Mouse (Mus musculus): ENCODE data around the gene Slc29a2. TPM values are rescaled to one million over a fixed set of nuclear protein-coding genes. Genes with fewer than 3 reads are reported as not detected.
A peak's percentile ranks its signal among the peaks of the same experiment; 100 is the strongest.

The Slc29a2 gene
- polyA plus RNA-seq, 1 experiment from 2014 or later = 8.6 TPM

- Histone ChIP-seq H3K4me3 (no peak overlapping the region), H3K9me3 (replicated peaks) (no peaks in the 10 kb centered on the region), H3K4me1 (peaks cover 57% of the 10 kb centered on the region), H3K27ac (replicated peaks) (no peak overlapping the region), H3K27me3 (ENCODE audit: low read depth, poor library complexity, severe bottlenecking) (peaks cover 77% of the 10 kb centered on the region), H3K36me3 (peaks cover 8% of the 10 kb centered on the region)
- 17% methylated on average over 9 of the region's 9 CpGs for WGBS
- DNase-seq (ENCODE audit: low spot score) = peak; percentile 78
Observed at GRCm38 (mm10) chr19:5053909-5054308, 30.2 kb downstream of the Slc29a2 start.

- Histone ChIP-seq H3K4me1 (peaks cover 57% of the 10 kb centered on the region), H3K9me3 (replicated peaks) (no peaks in the 10 kb centered on the region), H3K4me3 (0 out of 2 replicates have a peak overlapping the region, but pooled peaks have one; percentile 14), H3K27ac (replicated peaks) (no peak overlapping the region; the same call in 1 of the 2 replicates), H3K27me3 (ENCODE audit: low read depth, poor library complexity, severe bottlenecking) (peaks cover 64% of the 10 kb centered on the region), H3K36me3 (no peaks in the 10 kb centered on the region)
- DNase-seq (ENCODE audit: low spot score) = peak; percentile 67
- WGBS = 13% methylated on average over 6 of the region's 6 CpGs
Observed at GRCm38 (mm10) chr19:5056251-5056650, 32.6 kb downstream of the Slc29a2 start.

- Histone ChIP-seq H3K27me3 (ENCODE audit: low read depth, poor library complexity, severe bottlenecking) (peaks cover 45% of the 10 kb centered on the region), H3K4me3 (no peak overlapping the region), H3K4me1 (peaks cover 42% of the 10 kb centered on the region), H3K27ac (replicated peaks) (peak overlapping the region; percentile 46), H3K36me3 (no peaks in the 10 kb centered on the region), H3K9me3 (replicated peaks) (no peaks in the 10 kb centered on the region)
- WGBS = 32% methylated on average over 16 of the region's 16 CpGs
- DNase-seq (ENCODE audit: low spot score) = no peak
Observed at GRCm38 (mm10) chr19:5057876-5058775, 34.5 kb downstream of the Slc29a2 start.

GRCm38 (mm10) chr19:5058801-5059771 lies 35.4 kb downstream of the Slc29a2 start:
- Histone ChIP-seq H3K27ac (replicated peaks) (peak overlapping the region; percentile 46), H3K9me3 (replicated peaks) (no peaks in the 10 kb centered on the region), H3K4me1 (peaks cover 42% of the 10 kb centered on the region), H3K27me3 (ENCODE audit: low read depth, poor library complexity, severe bottlenecking) (peaks cover 36% of the 10 kb centered on the region), H3K4me3 (peak overlapping the region; percentile 15; the same call in 1 of the 2 replicates), H3K36me3 (no peaks in the 10 kb centered on the region)
- no peak for DNase-seq (ENCODE audit: low spot score)
- 12% methylated on average over 10 of the region's 10 CpGs for WGBS

GRCm38 (mm10) chr19:5060365-5061330 lies 37.0 kb downstream of the Slc29a2 start:
- Histone ChIP-seq H3K36me3 (no peaks in the 10 kb centered on the region), H3K4me3 (no peak overlapping the region), H3K27ac (replicated peaks) (peak overlapping the region; percentile 56), H3K4me1 (peaks cover 42% of the 10 kb centered on the region), H3K9me3 (replicated peaks) (no peaks in the 10 kb centered on the region), H3K27me3 (ENCODE audit: low read depth, poor library complexity, severe bottlenecking) (peaks cover 29% of the 10 kb centered on the region)
- DNase-seq (ENCODE audit: low spot score) = no peak
- WGBS = 36% methylated on average over 5 of the region's 5 CpGs

GRCm38 (mm10) chr19:5062041-5062440 lies 38.4 kb downstream of the Slc29a2 start:
- no peaks in the 10 kb centered on the region for H3K36me3 ChIP-seq
- peaks cover 36% of the 10 kb centered on the region for H3K27me3 ChIP-seq (ENCODE audit: low read depth, poor library complexity, severe bottlenecking)
- H3K4me3 ChIP-seq = no peak overlapping the region
- H3K9me3 ChIP-seq (replicated peaks) = no peaks in the 10 kb centered on the region
- H3K27ac ChIP-seq (replicated peaks) = no peak overlapping the region
- no peak for DNase-seq (ENCODE audit: low spot score)
- 87% methylated on average over 5 of the region's 5 CpGs for WGBS
- H3K4me1 ChIP-seq = peaks cover 40% of the 10 kb centered on the region

- H3K4me1 ChIP-seq = peaks cover 44% of the 10 kb centered on the region
- 71% methylated on average over 6 of the region's 6 CpGs for WGBS
- no peak overlapping the region for H3K4me3 ChIP-seq
- H3K36me3 ChIP-seq = no peaks in the 10 kb centered on the region
- no peak overlapping the region for H3K27ac ChIP-seq (replicated peaks)
- no peaks in the 10 kb centered on the region for H3K9me3 ChIP-seq (replicated peaks)
- H3K27me3 ChIP-seq (ENCODE audit: low read depth, poor library complexity, severe bottlenecking) = peaks cover 36% of the 10 kb centered on the region
- no peak for DNase-seq (ENCODE audit: low spot score)
Observed at GRCm38 (mm10) chr19:5062446-5062845, 38.8 kb downstream of the Slc29a2 start.

- 78% methylated on average over 7 of the region's 7 CpGs for WGBS
- Histone ChIP-seq H3K9me3 (replicated peaks) (no peaks in the 10 kb centered on the region), H3K27me3 (ENCODE audit: low read depth, poor library complexity, severe bottlenecking) (peaks cover 51% of the 10 kb centered on the region), H3K27ac (replicated peaks) (no peak overlapping the region), H3K4me1 (peaks cover 45% of the 10 kb centered on the region), H3K4me3 (no peak overlapping the region), H3K36me3 (no peaks in the 10 kb centered on the region)
- DNase-seq (ENCODE audit: low spot score) = no peak
Observed at GRCm38 (mm10) chr19:5065104-5065503, 41.4 kb downstream of the Slc29a2 start.

- peak overlapping the region; percentile 52 for H3K4me3 ChIP-seq
- no peaks in the 10 kb centered on the region for H3K9me3 ChIP-seq (replicated peaks)
- H3K36me3 ChIP-seq = no peaks in the 10 kb centered on the region
- peaks cover 65% of the 10 kb centered on the region for H3K27me3 ChIP-seq (ENCODE audit: low read depth, poor library complexity, severe bottlenecking)
- WGBS = 9% methylated on average over 15 of the region's 15 CpGs
- peak overlapping the region; percentile 74; the same call in 1 of the 2 replicates for H3K27ac ChIP-seq (replicated peaks)
- H3K4me1 ChIP-seq = peaks cover 49% of the 10 kb centered on the region
- no peak for DNase-seq (ENCODE audit: low spot score)
Observed at GRCm38 (mm10) chr19:5067040-5067799, 43.6 kb downstream of the Slc29a2 start.

GRCm38 (mm10) chr19:5067867-5068569 lies 44.4 kb downstream of the Slc29a2 start, which contains the start of gene Cd248:
Gene Cd248, plus strand, starts transcription at chr19:5068078.
- 1% methylated on average over 56 of the region's 56 CpGs for WGBS
- H3K27me3 ChIP-seq (ENCODE audit: low read depth, poor library complexity, severe bottlenecking) = peaks cover 65% of the 10 kb centered on the region
- H3K27ac ChIP-seq (replicated peaks) = peak within 1 kb of the TSS; percentile 74
- no peaks in the 10 kb centered on the region for H3K36me3 ChIP-seq
- no peaks in the 10 kb centered on the region for H3K9me3 ChIP-seq (replicated peaks)
- H3K4me1 ChIP-seq = peaks cover 57% of the 10 kb centered on the region
- peak within 1 kb of the TSS; percentile 52 for H3K4me3 ChIP-seq
- DNase-seq (ENCODE audit: low spot score) = peak; percentile 66
